Mouse (Mus musculus): Measurements from ENCODE around the gene Pik3cb. TPM values are rescaled to one million over a fixed set of nuclear protein-coding genes. Genes with fewer than 3 reads are reported as not detected.
A peak's percentile ranks its signal among the peaks of the same experiment; 100 is the strongest.

Pik3cb gene
- total and polyA plus RNA-seq, 3 experiments: 2.2 to 7.6 TPM; not detected in 1

DNA sequence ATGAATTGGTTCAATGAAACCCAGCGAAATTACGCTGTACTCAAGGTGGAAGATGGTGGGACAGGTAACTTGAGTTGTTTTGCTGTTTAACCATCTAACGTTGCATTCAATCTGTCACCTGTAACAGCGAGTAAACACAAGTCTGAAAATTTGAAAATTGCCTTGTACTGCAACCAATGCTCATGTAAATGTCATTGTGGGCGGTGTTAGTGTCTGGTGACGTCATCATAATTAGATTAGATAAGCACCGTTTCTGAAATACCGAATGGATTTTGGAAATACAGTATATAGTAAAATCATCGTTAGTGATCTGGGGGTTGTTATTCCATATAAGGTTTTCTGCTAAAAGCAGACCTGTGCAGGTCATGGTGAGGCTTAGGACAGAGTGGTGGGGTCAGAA is 153.3 kb downstream of the Pik3cb start:
- H3K27ac ChIP-seq (ENCODE audit: control insufficient read depth, low read depth, low read length): no peak overlapping the region
- H3K36me3 ChIP-seq (ENCODE audit: control insufficient read depth in 1 of 2, insufficient read depth in 2 of 2, low read length in 2 of 2): peaks cover 0 to 4% of the 10 kb centered on the region in 2 experiments; a peak in 1 of 4 replicates
- H3K9ac ChIP-seq (ENCODE audit: control insufficient read depth, low read depth, low read length, poor library complexity, severe bottlenecking): peak overlapping the region; percentile 79
- DNase-seq (ENCODE audit: low read depth, low spot score): peak; percentile 62
- no peaks in the 10 kb centered on the region for H3K9me3 ChIP-seq (replicated peaks; ENCODE audit: insufficient read depth, low read length)
- H3K27me3 ChIP-seq (ENCODE audit: control insufficient read depth in 1 of 2, insufficient read depth in 2 of 2, low read length in 2 of 2): no peaks in the 10 kb centered on the region
- peak overlapping the region; percentile 75 to 81 for H3K4me3 ChIP-seq (ENCODE audit: control insufficient read depth in 1 of 2, insufficient read depth in 1 of 2, low read depth in 2 of 2, low read length in 2 of 2)
- TF ChIP-seq MYC (IDR thresholded peaks at IDR 0.05; ENCODE audit: low read depth, low read length): no peak
- TF ChIP-seq RCOR1 (IDR thresholded peaks at IDR 0.05; ENCODE audit: low read depth, low read length): 0 out of 2 replicates have a peak, but pooled peaks have one; percentile 4
- no peak for TF ChIP-seq HCFC1 (IDR thresholded peaks at IDR 0.05; ENCODE audit: low read depth, low read length)
- peak; percentile 73 for TF ChIP-seq GATA1 (IDR thresholded peaks at IDR 0.05; ENCODE audit: low read depth, low read length)
- no peak for TF ChIP-seq ETS1 (IDR thresholded peaks at IDR 0.05; ENCODE audit: low read depth, low read length)
- TF ChIP-seq MEF2A (IDR thresholded peaks at IDR 0.05; ENCODE audit: extremely low read depth, insufficient replicate concordance, low read depth, low read length, poor library complexity, severe bottlenecking): no peak
- TF ChIP-seq MAFK (IDR thresholded peaks at IDR 0.05; ENCODE audit: borderline replicate concordance, low read depth, low read length): no peak
- H3K79me2 ChIP-seq (ENCODE audit: control insufficient read depth, insufficient read depth, low read length, poor library complexity): peaks cover 9% of the 10 kb centered on the region
- peaks cover 0 to 2% of the 10 kb centered on the region in 2 experiments; a peak in 1 of 4 replicates for H3K4me1 ChIP-seq (ENCODE audit: control insufficient read depth in 1 of 2, insufficient read depth in 2 of 2, low read length in 2 of 2)

Other genes starting within 250 kb of the Pik3cb start
- not detected in 2 replicates for gene 7420426K07Rik, start 237.5 kb downstream of the Pik3cb start, total RNA-seq (2012; rRNA removed)
- not detected for gene 7420426K07Rik, start 237.5 kb downstream of the Pik3cb start, polyA plus RNA-seq (2012; ENCODE audit: insufficient read depth in 1 of 2, insufficient read length in 2 of 2, low read depth in 1 of 2, low replicate concordance in 2 of 2, missing spikeins in 1 of 2)
- gene Foxl2, start 185.3 kb downstream of the Pik3cb start, total RNA-seq (2012; rRNA removed): not detected in 2 replicates
- not detected for gene Foxl2, start 185.3 kb downstream of the Pik3cb start, polyA plus RNA-seq (2012; ENCODE audit: insufficient read depth in 1 of 2, insufficient read length in 2 of 2, low read depth in 1 of 2, low replicate concordance in 2 of 2, missing spikeins in 1 of 2)
- gene Faim, start 154.2 kb downstream of the Pik3cb start, total RNA-seq (2012; rRNA removed): 29.2 and 30.7 TPM in 2 replicates
- gene Faim, start 154.2 kb downstream of the Pik3cb start, polyA plus RNA-seq (2012; ENCODE audit: insufficient read depth in 1 of 2, insufficient read length in 2 of 2, low read depth in 1 of 2, low replicate concordance in 2 of 2, missing spikeins in 1 of 2): 10 to 100 TPM in 1 of 2 experiments, not detected in 1; 53.6 TPM
- gene Gm1123, start 104.9 kb downstream of the Pik3cb start, total RNA-seq (2012; rRNA removed): not detected in 2 replicates
- not detected for gene Gm1123, start 104.9 kb downstream of the Pik3cb start, polyA plus RNA-seq (2012; ENCODE audit: insufficient read depth in 1 of 2, insufficient read length in 2 of 2, low read depth in 1 of 2, low replicate concordance in 2 of 2, missing spikeins in 1 of 2)
- gene Faiml, start 96.6 kb upstream of the Pik3cb start, total RNA-seq (2012; rRNA removed): not detected in 2 replicates
- not detected for gene Faiml, start 96.6 kb upstream of the Pik3cb start, polyA plus RNA-seq (2012; ENCODE audit: insufficient read depth in 1 of 2, insufficient read length in 2 of 2, low read depth in 1 of 2, low replicate concordance in 2 of 2, missing spikeins in 1 of 2)
- 7.3 and 8.0 TPM in 2 replicates for gene Cep70, start 102.7 kb upstream of the Pik3cb start, total RNA-seq (2012; rRNA removed)
- 1 to 10 TPM in 1 of 2 experiments, not detected in 1; 7.6 TPM for gene Cep70, start 102.7 kb upstream of the Pik3cb start, polyA plus RNA-seq (2012; ENCODE audit: insufficient read depth in 1 of 2, insufficient read length in 2 of 2, low read depth in 1 of 2, low replicate concordance in 2 of 2, missing spikeins in 1 of 2)
- 0.03 TPM in 1 of 2 replicates, not detected in the other for gene Esyt3, start 217.9 kb upstream of the Pik3cb start, total RNA-seq (2012; rRNA removed)
- under 1 TPM in 1 of 2 experiments, not detected in 1; 0.07 TPM for gene Esyt3, start 217.9 kb upstream of the Pik3cb start, polyA plus RNA-seq (2012; ENCODE audit: insufficient read depth in 1 of 2, insufficient read length in 2 of 2, low read depth in 1 of 2, low replicate concordance in 2 of 2, missing spikeins in 1 of 2)

Measured in MEL (cell line).